Mouse (Mus musculus): Measurements from ENCODE around the gene Postn. TPM values are rescaled to one million over a fixed set of nuclear protein-coding genes. Genes with fewer than 3 reads are reported as not detected.

Gene Postn
- total RNA-seq, 2 experiments from 2014 or later, result not detected

- no peak for ATAC-seq (replicated peaks; ENCODE audit: low FRiP score, low TSS enrichment, poor library complexity, severe bottlenecking)
These were observed 52.6 kb downstream of the Postn start for GRCm38 (mm10) chr3:54413584-54413897.

DNA sequence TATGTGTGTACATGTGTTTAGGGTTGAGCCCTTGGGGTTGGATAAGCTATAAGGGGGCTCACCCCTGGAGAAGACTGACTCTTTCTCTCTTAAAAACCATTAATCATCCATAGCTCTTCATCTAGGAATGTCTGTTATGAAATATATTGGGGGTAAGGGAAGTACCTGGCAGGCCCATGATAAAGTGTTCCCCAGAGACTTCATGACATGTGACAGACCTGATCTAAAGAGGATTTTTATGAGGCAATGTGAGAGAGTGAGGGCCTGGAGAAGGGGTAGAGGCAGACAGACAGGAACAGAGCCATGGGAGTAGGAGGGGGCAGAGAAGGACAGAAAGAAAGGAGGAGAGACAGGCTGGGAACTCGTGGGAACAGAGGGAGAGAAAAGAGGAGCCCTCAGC, 53.5 kb downstream of the Postn start:
- no peak for ATAC-seq (replicated peaks; ENCODE audit: low FRiP score, low TSS enrichment, poor library complexity, severe bottlenecking)

DNA sequence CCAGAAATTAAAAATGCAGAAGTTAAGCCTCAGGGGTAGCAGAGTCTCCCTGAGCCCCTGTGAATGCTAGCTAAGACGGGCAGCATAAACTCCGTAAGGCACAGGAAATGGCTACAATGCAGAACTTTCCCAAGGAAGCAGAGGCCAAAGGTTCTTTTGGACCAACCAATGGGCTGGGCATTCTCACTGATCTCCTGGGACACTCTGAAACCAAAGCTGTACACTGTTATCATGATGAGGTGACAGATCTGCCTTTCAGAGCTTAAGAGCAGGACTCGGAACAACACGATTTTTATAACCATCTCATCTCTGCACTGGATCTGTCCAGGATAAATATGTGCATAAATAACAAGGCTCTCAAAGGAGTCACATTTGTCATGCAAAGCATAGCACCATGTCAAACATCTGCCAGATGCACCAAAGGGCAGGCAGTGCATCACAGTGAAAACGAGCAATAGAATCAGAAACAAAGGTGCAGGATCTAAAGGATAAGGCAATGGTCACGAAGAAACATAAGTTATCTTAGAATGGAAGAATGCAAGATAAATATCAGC, 57.0 kb downstream of the Postn start:
- no peak for ATAC-seq (replicated peaks; ENCODE audit: low FRiP score, low TSS enrichment, poor library complexity, severe bottlenecking)

DNA sequence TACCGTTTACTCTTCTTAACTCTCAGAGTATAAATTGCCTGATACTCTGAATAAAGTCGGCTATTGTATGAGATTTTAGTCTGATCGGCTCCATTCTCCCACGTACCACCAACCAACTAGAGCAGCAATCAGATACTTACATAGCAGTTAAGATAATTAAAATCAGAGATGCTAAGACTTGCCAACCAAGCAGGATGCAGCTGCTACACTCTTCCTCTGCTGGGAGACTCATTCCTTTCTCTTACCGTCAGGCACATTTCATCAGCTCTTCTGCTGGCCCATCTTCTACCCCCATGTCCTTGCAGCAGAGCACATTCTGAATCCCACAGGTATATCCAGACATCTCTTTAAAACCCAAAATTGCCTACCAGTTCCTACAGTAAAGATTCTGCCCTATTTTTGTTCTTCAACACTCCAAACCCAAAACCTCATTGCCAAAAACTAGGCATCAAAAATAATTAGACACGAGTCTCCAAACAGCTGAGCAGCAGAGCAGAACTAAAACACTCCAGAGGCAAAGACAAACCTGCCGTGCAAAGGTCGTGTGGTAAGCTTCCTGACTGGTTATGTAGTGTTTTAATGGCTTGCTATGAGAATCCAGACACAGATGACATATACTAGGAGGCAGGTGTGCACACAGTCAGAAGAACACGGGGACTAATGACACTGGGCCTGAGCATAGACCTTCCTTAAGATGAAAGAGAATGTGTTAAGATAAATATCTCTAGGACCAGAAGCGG, 59.5 kb downstream of the Postn start:
- ATAC-seq (replicated peaks; ENCODE audit: low FRiP score, low TSS enrichment, poor library complexity, severe bottlenecking), result no peak

DNA sequence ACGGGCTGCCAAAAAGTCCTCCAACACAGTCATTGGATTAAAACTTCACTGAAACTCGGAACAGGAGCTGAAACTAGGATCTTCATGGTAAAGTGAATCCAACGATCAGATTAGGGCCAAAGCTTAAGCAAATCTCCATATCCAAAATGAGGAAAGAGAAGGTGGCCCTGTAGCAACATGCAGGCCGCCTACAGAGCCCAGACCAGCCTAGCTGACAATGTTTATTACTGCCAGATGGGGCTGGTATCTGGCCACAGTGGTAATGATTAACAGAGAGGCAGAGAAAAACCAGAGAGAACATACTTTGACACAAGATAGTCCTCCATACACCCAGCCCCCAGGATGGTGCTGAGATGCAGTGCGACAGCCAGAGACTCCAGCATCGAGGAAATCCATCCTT, 60.1 kb downstream of the Postn start:
- ATAC-seq (replicated peaks; ENCODE audit: low FRiP score, low TSS enrichment, poor library complexity, severe bottlenecking), result no peak

DNA sequence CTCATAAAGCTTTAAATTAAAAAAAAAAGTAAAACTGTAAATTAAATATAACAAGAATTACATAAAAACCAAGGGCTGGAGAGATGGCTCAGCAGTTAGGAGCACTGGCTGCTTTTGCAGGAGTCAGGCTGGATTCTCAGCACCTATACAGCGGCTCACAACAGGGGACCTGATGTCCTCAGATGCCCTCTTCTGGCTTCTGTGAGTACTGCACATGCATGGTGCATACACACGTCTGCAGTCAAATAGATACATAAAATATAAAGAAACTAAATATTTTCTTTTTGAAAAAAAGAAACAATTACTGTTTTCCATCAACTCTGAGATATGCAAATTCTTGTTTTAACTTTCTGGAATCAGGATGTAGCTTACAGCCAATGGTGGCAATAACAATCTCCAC, 60.8 kb downstream of the Postn start:
- no peak for ATAC-seq (replicated peaks; ENCODE audit: low FRiP score, low TSS enrichment, poor library complexity, severe bottlenecking)

DNA sequence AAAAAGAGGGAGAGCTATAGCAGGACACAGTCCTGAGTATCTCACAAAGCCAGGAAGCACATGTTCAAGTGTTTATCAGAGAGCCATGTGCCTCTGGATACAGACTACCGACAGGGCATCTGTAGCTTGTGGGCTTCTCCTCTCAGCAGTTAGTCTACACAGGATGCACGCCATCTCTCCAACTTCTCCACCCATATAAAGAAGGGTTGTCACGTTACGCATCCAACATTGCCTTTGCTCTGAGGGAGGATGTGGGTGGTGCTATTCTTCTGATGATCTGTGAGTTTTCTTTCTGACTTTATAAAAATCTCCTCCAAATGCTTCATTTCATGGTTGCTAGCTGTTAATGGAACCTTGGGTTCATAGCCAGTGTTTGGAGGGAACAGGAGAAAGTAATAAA, 63.2 kb downstream of the Postn start:
- no peak for ATAC-seq (replicated peaks; ENCODE audit: low FRiP score, low TSS enrichment, poor library complexity, severe bottlenecking)

DNA sequence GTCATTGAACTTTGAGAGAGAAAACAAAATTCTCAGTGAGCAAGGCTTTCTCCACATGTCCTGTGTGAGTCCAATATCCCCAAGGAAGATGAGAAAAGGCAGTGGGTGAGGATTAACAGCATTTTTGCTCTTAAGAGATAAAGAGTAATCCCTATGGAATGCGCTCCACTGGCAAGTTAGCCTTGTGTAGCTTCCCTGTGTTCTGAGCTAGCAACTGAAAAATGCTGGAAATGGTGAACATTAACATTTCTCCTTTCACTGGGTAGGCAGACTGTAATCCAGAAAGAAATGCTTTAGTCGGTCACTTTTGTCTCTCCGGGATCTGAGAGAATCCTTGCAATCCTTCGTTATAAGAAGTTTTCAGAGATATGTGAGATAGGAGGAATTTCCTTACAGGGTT, 70.8 kb downstream of the Postn start:
- no peak for ATAC-seq (replicated peaks; ENCODE audit: low FRiP score, low TSS enrichment, poor library complexity, severe bottlenecking)

DNA sequence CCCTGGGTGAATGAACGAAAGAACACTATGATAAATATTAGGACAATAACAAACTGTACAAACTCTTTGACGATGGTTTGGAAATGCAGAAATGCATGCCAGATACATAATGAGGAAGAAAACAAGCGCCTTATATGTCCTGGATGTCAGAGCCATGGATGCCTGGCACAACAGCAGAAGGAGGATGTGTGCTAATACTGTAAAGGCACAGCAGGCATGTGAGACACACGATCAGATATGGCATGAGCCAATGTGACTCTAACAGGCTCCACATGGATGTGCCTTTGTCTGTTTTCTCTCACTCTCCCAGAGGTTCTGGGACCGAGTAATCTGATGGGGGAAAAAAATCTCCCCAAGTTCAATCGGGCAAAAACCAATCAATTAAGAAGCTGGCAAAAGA, 71.3 kb downstream of the Postn start:
- no peak for ATAC-seq (replicated peaks; ENCODE audit: low FRiP score, low TSS enrichment, poor library complexity, severe bottlenecking)

GRCm38 (mm10) chr3:54432605-54433004, 71.7 kb downstream of the Postn start:
- no peak for ATAC-seq (replicated peaks; ENCODE audit: low FRiP score, low TSS enrichment, poor library complexity, severe bottlenecking)

- ATAC-seq (replicated peaks; ENCODE audit: low FRiP score, low TSS enrichment, poor library complexity, severe bottlenecking), result no peak
These were observed 73.7 kb downstream of the Postn start for GRCm38 (mm10) chr3:54434571-54434970.

- ATAC-seq (replicated peaks; ENCODE audit: low FRiP score, low TSS enrichment, poor library complexity, severe bottlenecking), result no peak
These were observed 75.6 kb downstream of the Postn start for GRCm38 (mm10) chr3:54436373-54436964.

Other genes starting within 250 kb of the Postn start
- not detected in 2 replicates for gene Trpc4, start 205.1 kb upstream of the Postn start, total RNA-seq (2014; fragmentation: Nextera tagmentation)
- gene Trpc4, start 205.1 kb upstream of the Postn start, total RNA-seq (2017), result not detected in 2 replicates

Data from megakaryocyte-erythroid progenitor cell, adult 5-6 weeks (primary cell).